Comparison of ENCODE assay signal across 12 mouse cellular contexts in genomic region chr3:140949880-140950662, GRCm38 (mm10).
DNase-seq lines count a peak whose midpoint lies in the region; ATAC-seq and TF ChIP-seq lines count a peak whose summit lies in the region.
"Had no signal": no experiment of that assay in that cellular context is flagged by ENCODE, and none has a peak within 500 bp of the region (broad histone marks: within the 10 kb centered on the region; RNA-seq: fewer than 3 reads in every experiment).

No protein-coding gene starts in this region.

- H3K4me3 ChIP-seq in testis, adult 2 months (ENCODE audit: control insufficient read depth, low read depth, low read length) = peak overlapping the region; percentile 47; the same call in 1 of the 2 replicates
- no peak overlapping the region for H3K4me3 ChIP-seq in liver, embryonic 14.5 days (ENCODE audit: insufficient read depth in 1 of 2, low read depth in 2 of 2, low read length in 2 of 2)
- H3K4me3 ChIP-seq: limb, embryonic 13.5 days had no signal

- H3K9me3 ChIP-seq in liver, embryonic 14.5 days (ENCODE audit: control insufficient read depth, low read length) = no peaks in the 10 kb centered on the region
- H3K9me3 ChIP-seq: limb, embryonic 13.5 days had no signal

- H3K27ac ChIP-seq in testis, adult 2 months (ENCODE audit: control insufficient read depth, insufficient read depth, low read depth, low read length) = no peak overlapping the region
- peak overlapping the region; percentile 40 for H3K27ac ChIP-seq in liver, embryonic 14.5 days
- H3K27ac ChIP-seq: limb, embryonic 13.5 days had no signal

- no peaks in the 10 kb centered on the region for H3K4me1 ChIP-seq in testis, adult 2 months (ENCODE audit: control insufficient read depth, insufficient read depth, low read length)
- peaks cover 2 to 12% of the 10 kb centered on the region in 2 experiments; a peak in 3 of 4 replicates for H3K4me1 ChIP-seq in liver, embryonic 14.5 days (replicated peaks; ENCODE audit: control insufficient read depth in 2 of 2, insufficient read depth in 2 of 2, low read length in 1 of 2)
- H3K4me1 ChIP-seq: limb, embryonic 13.5 days had no signal

- H3K36me3 ChIP-seq in testis, adult 2 months (ENCODE audit: control insufficient read depth, insufficient read depth, low read length) = no peaks in the 10 kb centered on the region
- no peaks in the 10 kb centered on the region for H3K36me3 ChIP-seq in liver, embryonic 14.5 days (replicated peaks; ENCODE audit: control insufficient read depth, insufficient read depth, low read depth)
- H3K36me3 ChIP-seq: limb, embryonic 13.5 days had no signal

- TF ChIP-seq CTCF in testis, adult 2 months (IDR thresholded peaks at IDR 0.05; ENCODE audit: control insufficient read depth, insufficient read depth, insufficient replicate concordance, low read depth, low read length) = no peak
- TF ChIP-seq CTCF in liver, embryonic 14.5 days (IDR thresholded peaks at IDR 0.05; ENCODE audit: low read depth) = no peak

- no peaks in the 10 kb centered on the region for H3K27me3 ChIP-seq in testis, adult 2 months (ENCODE audit: control insufficient read depth, insufficient read depth, low read length)
- H3K27me3 ChIP-seq in liver, embryonic 14.5 days (ENCODE audit: control insufficient read depth, insufficient read depth, low read length) = no peaks in the 10 kb centered on the region
- H3K27me3 ChIP-seq: limb, embryonic 13.5 days had no signal

- H3K4me2 ChIP-seq in liver, embryonic 14.5 days (ENCODE audit: low read depth) = peak overlapping the region; percentile 39
- H3K4me2 ChIP-seq: limb, embryonic 13.5 days had no signal

- ATAC-seq in erythroblast, adult 5-6 weeks (replicated peaks; ENCODE audit: low FRiP score, poor library complexity, severe bottlenecking) = 0 out of 2 replicates have a peak, but pooled peaks have one; percentile 43
- peak; percentile 95 for ATAC-seq in liver, embryonic 14.5 days (ENCODE audit: insufficient read depth)

- 6% methylated on average over 4 of the region's 4 CpGs for WGBS in liver, embryonic 14.5 days (ENCODE audit: insufficient replicate concordance)

- no peak for DNase-seq in testis, postnatal 14 days (ENCODE audit: low spot score)
- peak; percentile 41 to 46 (median 45) for DNase-seq in liver, embryonic 14.5 days (ENCODE audit: low read depth in 3 of 3, low spot score in 3 of 3)
- peak; percentile 4 for DNase-seq in yolk sac, embryonic 10.5 days (ENCODE audit: low spot score)
- DNase-seq in layer of hippocampus, postnatal 25 days (ENCODE audit: extremely low spot score in 1 of 2, low spot score in 1 of 2) = no peak
- no peak for DNase-seq in thymus, postnatal 25 days
- DNase-seq in gastrocnemius, postnatal 36 days = no peak
- DNase-seq: adrenal gland, postnatal 10 days; cerebellum, postnatal 25 days; thymus, postnatal 4 days had no signal

- TF ChIP-seq EP300 in liver, embryonic 14.5 days (IDR thresholded peaks at IDR 0.05; ENCODE audit: low read depth) = peak; percentile 76

- no peak for TF ChIP-seq POLR2A in testis, adult 2 months (IDR thresholded peaks at IDR 0.05; ENCODE audit: control insufficient read depth, low read depth, low read length)

- H3K9ac ChIP-seq in liver, embryonic 14.5 days (replicated peaks) = no peak overlapping the region
- H3K9ac ChIP-seq: limb, embryonic 13.5 days had no signal

- intact Hi-C loops in gastrocnemius, postnatal 36 days (cut with DNase I) = no loop called here

Comparison
In these comparisons a context has a peak if more than half of its experiments do, and no peak if none do; other contexts are left out.
1. DNase-seq: peak in liver, embryonic 14.5 days (3 of 3) and yolk sac, embryonic 10.5 days (single experiment); none in testis, postnatal 14 days (single experiment), layer of hippocampus, postnatal 25 days (0 of 2), thymus, postnatal 25 days (single experiment) and gastrocnemius, postnatal 36 days (0 of 2).